Mouse (Mus musculus) heart, adult 2 months (tissue): ENCODE results near the gene Mum1.

Experiments
- CTCF ChIP-seq: fragments of 200-600 bp; IDR thresholded peaks from 2 replicates; pipeline ENCODE4 v1.8.1; 2022; ENCODE audit warnings: antibody characterized with exemption, mild to moderate bottlenecking, moderate library complexity
- POLR2A ChIP-seq: fragments of 200-500 bp; IDR thresholded peaks from 2 replicates; pipeline ENCODE4 v1.6.1; 2011; ENCODE audit warnings: mild to moderate bottlenecking, low read depth, low read length, control low read depth; ENCODE audit not compliant: insufficient read depth

DNA sequence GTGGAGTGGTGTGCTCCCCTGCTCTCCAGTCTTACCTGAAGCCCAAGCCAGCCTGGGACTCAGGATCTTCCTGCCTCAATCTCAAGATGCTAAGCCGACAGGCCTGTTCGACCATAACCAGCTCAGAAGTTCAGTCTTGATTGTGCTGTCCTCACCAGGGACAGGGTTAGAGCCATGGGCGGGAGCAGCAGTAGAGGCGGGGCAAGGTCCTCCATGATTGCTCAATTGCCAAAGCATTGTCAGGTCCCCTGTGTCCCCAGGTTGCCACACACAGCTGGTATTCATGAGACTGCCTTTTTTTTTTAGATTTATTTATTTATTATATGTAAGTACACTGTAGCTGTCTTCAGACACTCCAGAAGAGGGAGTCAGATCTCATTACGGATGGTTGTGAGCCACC lies 50.0 kb downstream of the Mum1 start:
- TF ChIP-seq POLR2A (no peak), CTCF (no peak)
